Mouse (Mus musculus): ENCODE data around the gene Tada3. TPM values are rescaled to one million over a fixed set of nuclear protein-coding genes. Genes with fewer than 3 reads are reported as not detected.
A peak's percentile ranks its signal among the peaks of the same experiment; 100 is the strongest.

The Tada3 gene
- polyA plus RNA-seq, 1 experiment, result 25.7 TPM

DNA sequence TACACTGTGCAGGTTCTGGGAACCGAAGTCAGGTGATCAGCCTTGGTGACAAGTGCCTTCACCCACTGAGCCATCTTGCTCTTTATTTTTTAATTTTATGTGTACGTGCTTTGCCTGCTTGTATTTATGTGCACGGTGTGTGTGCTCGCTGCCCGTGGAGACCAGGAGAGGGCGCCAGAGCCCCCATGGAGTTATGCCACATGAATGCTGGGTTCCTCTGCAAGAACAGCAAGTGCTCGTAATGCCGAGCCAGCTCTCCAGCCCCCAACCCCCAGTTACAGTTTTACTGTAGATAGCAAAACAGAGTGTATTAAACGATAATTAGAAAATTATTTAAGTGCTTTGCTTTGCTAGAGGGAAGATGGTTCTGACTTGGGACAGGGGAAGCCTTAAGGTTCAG lies 29.0 kb upstream of the Tada3 start:
- no peak overlapping the region for H3K4me3 ChIP-seq (replicated peaks; ENCODE audit: extremely low read depth, low read depth, low read length)
- WGBS, result 79% methylated on average over 9 of the region's 9 CpGs
- DNase-seq, result no peak
- TF ChIP-seq POLR2A (IDR thresholded peaks at IDR 0.05; ENCODE audit: borderline replicate concordance, extremely low read depth, low read depth, low read length) (no peak), CTCF (IDR thresholded peaks at IDR 0.05; ENCODE audit: insufficient read depth, low read length) (no peak)
- H3K4me1 ChIP-seq (ENCODE audit: control insufficient read depth, insufficient read depth, low read length), result no peaks in the 10 kb centered on the region

DNA sequence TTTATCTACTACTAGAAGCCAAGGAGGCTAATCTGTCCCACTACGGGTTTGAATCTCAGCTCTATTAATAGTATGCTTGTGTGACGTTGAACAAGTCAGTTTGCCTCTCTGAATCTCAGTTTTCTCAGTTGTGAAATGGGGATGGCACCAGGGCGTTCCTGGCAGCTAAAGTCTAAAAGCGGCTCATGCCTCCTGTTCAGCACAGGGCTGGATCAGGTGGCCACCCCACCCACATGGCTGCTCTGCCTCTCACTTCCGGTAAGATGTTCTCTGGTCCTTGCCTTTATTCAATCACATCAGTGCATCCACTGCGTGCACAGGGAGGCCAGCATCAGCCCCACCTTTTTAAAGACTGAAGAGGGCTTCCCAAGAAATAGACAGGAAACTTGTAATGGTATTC lies 27.8 kb upstream of the Tada3 start:
- no peak for DNase-seq
- no peak for TF ChIP-seq CTCF (IDR thresholded peaks at IDR 0.05; ENCODE audit: insufficient read depth, low read length)
- no peak for TF ChIP-seq POLR2A (IDR thresholded peaks at IDR 0.05; ENCODE audit: borderline replicate concordance, extremely low read depth, low read depth, low read length)
- 86% methylated on average over 6 of the region's 6 CpGs for WGBS

GRCm38 (mm10) chr6:113404649-113405448 lies 27.2 kb upstream of the Tada3 start:
- WGBS, result 80% methylated on average over 12 of the region's 12 CpGs
- H3K4me3 ChIP-seq (replicated peaks; ENCODE audit: extremely low read depth, low read depth, low read length), result no peak overlapping the region
- TF ChIP-seq POLR2A (IDR thresholded peaks at IDR 0.05; ENCODE audit: borderline replicate concordance, extremely low read depth, low read depth, low read length), result no peak
- TF ChIP-seq CTCF (IDR thresholded peaks at IDR 0.05; ENCODE audit: insufficient read depth, low read length), result no peak
- H3K4me1 ChIP-seq (ENCODE audit: control insufficient read depth, insufficient read depth, low read length), result no peaks in the 10 kb centered on the region
- DNase-seq, result no peak

More for the DNA sequence above, 27.8 kb upstream of the Tada3 start:
- H3K4me1 ChIP-seq (ENCODE audit: control insufficient read depth, insufficient read depth, low read length), result no peaks in the 10 kb centered on the region
- no peak overlapping the region for H3K4me3 ChIP-seq (replicated peaks; ENCODE audit: extremely low read depth, low read depth, low read length)

DNA sequence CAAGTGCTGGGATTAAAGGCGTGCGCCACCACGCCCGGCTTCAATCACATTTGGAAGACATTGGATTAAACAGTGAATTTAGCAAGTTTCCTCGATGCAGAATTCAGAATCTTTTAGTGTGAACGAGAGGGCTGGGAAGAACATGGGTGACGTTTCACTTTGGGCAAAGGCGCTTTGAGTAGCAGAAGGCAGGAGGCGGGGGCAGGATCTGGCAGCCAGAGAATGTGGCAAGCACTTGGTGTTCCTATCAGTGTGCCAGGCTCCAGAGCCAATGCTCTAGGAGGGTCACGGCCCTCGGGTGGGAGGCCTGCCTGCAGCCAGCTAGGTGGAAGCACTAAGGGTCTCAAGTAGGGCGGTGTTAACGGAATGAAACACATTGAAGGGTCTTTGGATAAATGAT lies 24.4 kb upstream of the Tada3 start:
- 83% methylated on average over 13 of the region's 13 CpGs for WGBS
- Histone ChIP-seq H3K4me3 (replicated peaks; ENCODE audit: extremely low read depth, low read depth, low read length) (no peak overlapping the region), H3K4me1 (ENCODE audit: control insufficient read depth, insufficient read depth, low read length) (no peaks in the 10 kb centered on the region)
- DNase-seq, result no peak
- TF ChIP-seq POLR2A (IDR thresholded peaks at IDR 0.05; ENCODE audit: borderline replicate concordance, extremely low read depth, low read depth, low read length) (no peak), CTCF (IDR thresholded peaks at IDR 0.05; ENCODE audit: insufficient read depth, low read length) (no peak)

GRCm38 (mm10) chr6:113396270-113397030 lies 18.8 kb upstream of the Tada3 start:
- Histone ChIP-seq H3K4me3 (replicated peaks; ENCODE audit: extremely low read depth, low read depth, low read length) (no peak overlapping the region), H3K4me1 (ENCODE audit: control insufficient read depth, insufficient read depth, low read length) (no peaks in the 10 kb centered on the region)
- no peak for DNase-seq
- TF ChIP-seq POLR2A (IDR thresholded peaks at IDR 0.05; ENCODE audit: borderline replicate concordance, extremely low read depth, low read depth, low read length) (no peak), CTCF (IDR thresholded peaks at IDR 0.05; ENCODE audit: insufficient read depth, low read length) (no peak)
- WGBS, result 86% methylated on average over 10 of the region's 10 CpGs

DNA sequence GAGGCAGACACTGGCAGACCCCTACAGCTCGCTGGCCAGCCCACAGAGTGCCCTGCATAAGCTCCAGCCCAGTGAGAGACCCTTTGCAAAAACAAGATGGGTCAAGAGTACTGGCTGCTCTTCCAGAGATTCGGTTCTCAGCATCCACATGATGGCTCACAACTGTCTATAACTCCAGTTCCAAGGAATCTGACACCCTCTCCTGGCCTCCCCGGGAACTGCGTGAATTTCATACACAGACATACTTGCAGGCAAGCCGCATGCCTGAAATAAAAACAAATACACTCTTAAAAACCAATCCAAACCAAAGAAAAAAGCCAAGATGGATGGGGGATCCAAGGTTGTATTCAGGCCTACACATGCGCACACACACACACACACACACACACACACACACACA lies 17.8 kb upstream of the Tada3 start:
- 95% methylated on average over 6 of the region's 6 CpGs for WGBS
- TF ChIP-seq POLR2A (IDR thresholded peaks at IDR 0.05; ENCODE audit: borderline replicate concordance, extremely low read depth, low read depth, low read length) (no peak), CTCF (IDR thresholded peaks at IDR 0.05; ENCODE audit: insufficient read depth, low read length) (no peak)
- Histone ChIP-seq H3K4me1 (ENCODE audit: control insufficient read depth, insufficient read depth, low read length) (no peaks in the 10 kb centered on the region), H3K4me3 (replicated peaks; ENCODE audit: extremely low read depth, low read depth, low read length) (no peak overlapping the region)
- no peak for DNase-seq

- DNase-seq, result no peak
- TF ChIP-seq POLR2A (IDR thresholded peaks at IDR 0.05; ENCODE audit: borderline replicate concordance, extremely low read depth, low read depth, low read length) (no peak), CTCF (IDR thresholded peaks at IDR 0.05; ENCODE audit: insufficient read depth, low read length) (no peak)
- WGBS, result 85% methylated on average over 11 of the region's 11 CpGs
- Histone ChIP-seq H3K4me1 (ENCODE audit: control insufficient read depth, insufficient read depth, low read length) (no peaks in the 10 kb centered on the region), H3K4me3 (replicated peaks; ENCODE audit: extremely low read depth, low read depth, low read length) (no peak overlapping the region)
Measured at GRCm38 (mm10) chr6:113394811-113395210, 17.1 kb upstream of the Tada3 start.

GRCm38 (mm10) chr6:113393951-113394350 lies 16.3 kb upstream of the Tada3 start:
- H3K4me3 ChIP-seq (replicated peaks; ENCODE audit: extremely low read depth, low read depth, low read length), result no peak overlapping the region
- no peak for DNase-seq
- WGBS, result 74% methylated on average over 6 of the region's 6 CpGs
- no peaks in the 10 kb centered on the region for H3K4me1 ChIP-seq (ENCODE audit: control insufficient read depth, insufficient read depth, low read length)
- no peak for TF ChIP-seq CTCF (IDR thresholded peaks at IDR 0.05; ENCODE audit: insufficient read depth, low read length)
- TF ChIP-seq POLR2A (IDR thresholded peaks at IDR 0.05; ENCODE audit: borderline replicate concordance, extremely low read depth, low read depth, low read length), result no peak

GRCm38 (mm10) chr6:113392387-113393071 lies 14.8 kb upstream of the Tada3 start:
- no peak overlapping the region for H3K4me3 ChIP-seq (replicated peaks; ENCODE audit: extremely low read depth, low read depth, low read length)
- DNase-seq, result peak; percentile 36
- TF ChIP-seq CTCF (IDR thresholded peaks at IDR 0.05; ENCODE audit: insufficient read depth, low read length) (no peak), POLR2A (IDR thresholded peaks at IDR 0.05; ENCODE audit: borderline replicate concordance, extremely low read depth, low read depth, low read length) (peak; percentile 19; the same call in 1 of the 2 replicates)
- WGBS, result 7% methylated on average over 51 of the region's 51 CpGs
- H3K4me1 ChIP-seq (ENCODE audit: control insufficient read depth, insufficient read depth, low read length), result no peaks in the 10 kb centered on the region

Data from lung, adult 2 months (tissue).